Mouse (Mus musculus) kidney, postnatal 4 days (tissue): Measurements from ENCODE around the gene Arhgap42.

Experiments
- DNase-seq, 2 experiments: peaks; one replicate each; pipeline ENCODE4 v3.0.0; 2021; ENCODE audit warnings: mixed read lengths in 2 of 2

Gene Arhgap42

DNA sequence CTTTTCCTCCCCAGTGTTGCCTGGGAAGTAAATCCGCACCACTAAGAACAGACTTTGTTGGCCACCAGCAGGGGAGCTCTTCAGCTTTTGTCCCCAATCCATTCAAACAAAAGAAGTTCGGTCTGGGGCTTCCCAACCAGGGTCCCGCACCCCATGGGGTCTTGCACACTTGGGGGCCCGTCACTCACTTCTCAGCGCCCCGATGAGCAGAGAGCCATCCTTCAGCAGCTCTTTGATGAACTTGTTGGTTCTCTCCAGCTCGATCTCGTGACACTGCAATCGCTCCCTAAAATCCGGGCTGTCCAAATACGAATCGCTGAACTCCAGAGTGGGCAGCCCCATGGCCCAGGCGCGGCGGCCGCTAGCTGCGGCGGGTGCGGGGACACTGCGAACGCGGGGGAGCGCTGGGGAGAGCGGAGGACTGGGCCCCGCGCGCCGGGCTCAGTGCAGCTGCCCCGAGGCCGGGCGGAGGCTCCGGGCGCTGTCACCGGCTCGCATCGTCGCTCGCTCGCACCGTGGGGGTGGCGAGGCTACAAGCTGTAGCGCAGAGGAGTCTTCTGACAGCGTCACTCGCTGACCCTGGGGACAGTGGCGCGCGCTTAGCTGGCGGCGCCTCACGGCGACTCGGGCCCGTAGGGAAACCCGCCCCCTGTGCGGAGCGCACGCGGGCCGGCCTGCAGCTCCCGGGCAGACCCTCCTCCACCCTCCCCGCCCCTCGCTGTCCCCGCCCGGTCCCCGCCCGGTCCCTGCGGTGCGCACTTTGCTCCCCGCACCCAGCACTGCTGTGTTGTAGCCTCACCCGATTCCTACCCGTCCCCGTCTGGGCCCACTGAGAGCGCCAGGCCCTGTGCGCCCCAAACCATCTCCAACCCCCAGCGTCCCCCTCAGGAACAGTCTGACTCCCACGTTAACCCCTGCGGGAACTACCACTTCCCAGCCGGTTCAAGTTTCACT is at the start of gene Arhgap42:
Gene Arhgap42, minus strand, starts transcription at position 664 of the 954 bp plus-strand sequence.
- peak; percentile 82 to 88 for DNase-seq

DNA sequence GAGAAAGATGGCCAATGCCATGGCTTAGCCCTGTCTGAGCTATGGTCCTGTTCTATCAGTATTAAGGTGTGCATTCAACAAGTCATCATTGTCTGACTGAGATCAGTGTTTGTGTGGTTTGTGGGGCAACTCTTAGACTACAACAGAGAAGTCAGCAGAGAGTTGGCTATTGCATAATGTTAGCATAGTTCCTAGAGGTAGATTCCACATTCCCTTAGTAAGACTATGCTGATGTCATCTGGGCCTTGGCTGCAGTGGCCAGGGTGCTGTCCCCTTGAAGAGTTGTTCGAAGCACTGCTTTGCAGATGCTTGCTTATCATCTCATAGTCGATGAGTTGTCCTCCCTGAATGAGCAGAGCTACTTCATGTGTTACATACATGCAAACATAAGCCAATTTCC is 49.2 kb upstream of the Arhgap42 start:
- no peak for DNase-seq

DNA sequence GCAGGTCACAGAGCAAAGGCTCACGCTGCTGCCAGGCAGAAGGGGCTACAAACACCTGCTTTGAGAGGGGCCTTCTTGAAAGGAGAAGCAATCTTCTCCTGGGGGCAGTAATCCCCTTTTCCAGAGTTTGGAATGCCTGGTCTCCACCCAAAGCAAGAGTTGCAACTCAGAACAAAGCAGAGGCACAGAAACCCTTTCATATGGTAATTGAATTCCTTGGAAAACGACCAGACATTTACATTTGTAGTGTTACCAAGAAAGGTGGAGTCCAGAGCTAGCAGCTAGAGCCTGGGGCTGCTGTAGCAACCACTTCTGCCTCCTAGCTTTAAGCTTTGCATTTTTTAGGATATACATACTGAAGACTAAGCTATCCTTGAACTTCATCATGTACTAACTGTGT is 30.4 kb upstream of the Arhgap42 start:
- DNase-seq = no peak

DNA sequence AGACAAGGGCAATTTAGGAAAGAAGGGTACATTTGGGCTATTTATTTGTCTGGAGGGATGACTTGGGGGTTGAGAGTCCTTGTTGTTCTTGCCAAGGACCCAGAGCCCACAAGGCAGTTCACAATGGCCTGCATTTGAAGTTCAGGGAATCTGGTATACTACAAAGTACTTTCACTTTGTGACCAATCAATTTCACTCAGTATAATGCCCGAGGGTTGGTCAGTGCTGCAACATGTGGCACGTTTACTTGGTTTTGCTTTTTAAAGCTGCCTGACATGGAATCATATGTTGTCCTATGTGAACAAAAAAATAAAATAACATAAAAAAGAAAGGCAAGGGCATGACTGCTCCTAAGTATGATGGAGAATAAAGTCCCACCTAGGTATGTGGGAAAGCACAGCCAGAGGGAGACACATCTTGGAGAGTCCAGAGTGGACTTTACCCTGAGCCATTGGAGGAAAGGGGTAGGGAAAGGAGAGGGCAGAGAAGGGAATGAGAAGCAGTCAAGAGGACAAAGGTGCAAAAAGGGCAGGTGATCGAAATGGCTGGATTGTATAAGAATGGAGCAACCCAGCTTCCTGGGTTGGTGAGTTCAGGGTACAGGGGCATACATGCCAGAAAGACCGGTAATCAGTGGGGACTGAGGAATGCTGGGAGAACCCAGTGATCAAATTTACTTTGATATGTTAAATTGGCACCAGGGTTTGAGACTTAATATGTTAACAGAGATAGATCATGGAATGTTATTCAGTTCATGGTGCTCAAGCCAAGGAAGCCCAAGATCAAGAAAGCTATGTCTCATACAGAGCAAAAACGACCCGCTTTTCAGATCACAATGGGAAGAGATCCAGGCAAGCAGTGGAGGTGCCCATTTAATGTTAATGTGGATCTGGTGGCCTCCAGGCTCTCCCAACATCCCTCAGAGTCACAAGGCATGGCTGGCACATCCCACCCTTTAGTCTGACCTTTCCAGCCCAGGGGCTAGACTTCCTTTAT is 29.0 kb upstream of the Arhgap42 start:
- no peak for DNase-seq

DNA sequence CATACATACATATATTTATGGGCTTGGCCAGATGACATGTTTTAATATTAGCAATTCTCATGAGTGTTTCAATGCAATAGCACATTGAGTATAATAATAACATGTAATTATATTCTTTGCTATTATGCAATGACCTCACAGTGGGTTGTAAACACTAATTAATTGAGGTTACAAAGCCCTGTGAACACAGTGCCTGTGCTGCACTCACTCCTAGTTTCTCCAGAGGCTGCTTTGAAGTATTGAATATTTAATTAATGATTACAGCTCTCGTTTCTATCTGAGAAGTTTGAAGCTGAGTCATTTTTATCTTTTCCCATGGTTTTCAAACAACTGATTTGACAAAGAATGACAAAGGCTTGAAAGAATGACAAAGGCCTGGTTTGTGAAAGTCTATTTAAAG is 24.6 kb upstream of the Arhgap42 start:
- no peak for DNase-seq

DNA sequence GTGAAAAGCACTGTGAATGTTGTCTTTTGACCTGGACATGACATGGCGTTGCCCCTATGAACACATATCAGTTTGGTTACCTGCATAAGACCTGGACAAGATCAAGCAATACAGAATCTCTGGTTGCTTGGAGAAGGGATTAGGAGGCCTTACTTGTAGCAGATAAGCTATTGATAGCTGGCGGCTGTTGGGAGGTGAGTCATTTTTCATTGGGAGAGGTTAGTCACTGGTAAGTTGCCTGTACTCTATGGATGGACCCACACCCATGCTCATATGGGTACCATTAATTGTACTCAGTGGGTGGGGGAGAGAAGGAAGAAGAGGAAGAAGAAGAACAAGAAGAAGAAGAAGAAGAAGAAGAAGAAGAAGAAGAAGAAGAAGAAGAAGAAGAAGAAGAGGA is 23.6 kb upstream of the Arhgap42 start:
- no peak for DNase-seq

DNA sequence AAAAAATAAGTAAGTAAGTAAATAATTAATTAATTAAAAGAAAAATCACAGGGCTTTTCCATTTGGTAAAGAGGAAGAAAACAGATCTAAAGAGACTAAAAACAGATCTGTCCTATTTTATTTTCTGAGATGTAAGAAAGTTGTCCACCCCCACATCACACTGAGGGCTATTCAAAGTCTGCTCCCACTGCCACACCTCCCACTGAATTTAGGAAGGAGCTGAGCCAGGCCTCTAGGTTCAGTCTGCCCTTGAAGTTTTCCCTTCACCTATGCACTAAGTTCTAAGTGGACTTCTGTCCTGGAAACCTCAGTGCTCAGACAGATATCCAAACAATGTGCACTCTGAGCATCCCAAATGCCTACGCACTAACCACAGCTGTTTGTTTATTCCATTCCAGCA is 15.9 kb upstream of the Arhgap42 start:
- no peak for DNase-seq

DNA sequence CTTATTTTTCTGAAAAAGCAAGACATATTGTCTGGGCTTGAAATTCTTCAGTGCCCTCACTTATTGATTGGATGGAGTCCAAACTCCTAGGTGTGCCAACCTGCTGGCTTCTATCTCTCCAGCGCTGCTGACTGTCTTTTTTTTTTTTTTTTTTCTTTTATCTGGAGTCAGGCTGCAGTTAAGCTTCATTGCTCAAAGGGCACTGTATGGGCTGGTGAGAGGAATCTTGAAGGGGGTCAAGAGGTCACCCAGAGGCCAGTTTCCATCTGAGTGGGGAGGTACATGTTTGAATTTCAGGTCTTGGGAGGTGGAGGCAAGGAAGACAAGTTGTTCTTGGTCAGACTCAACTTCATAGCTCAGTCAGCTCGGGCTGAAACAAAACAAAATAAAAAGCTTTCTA is 9.6 kb upstream of the Arhgap42 start:
- no peak for DNase-seq

DNA sequence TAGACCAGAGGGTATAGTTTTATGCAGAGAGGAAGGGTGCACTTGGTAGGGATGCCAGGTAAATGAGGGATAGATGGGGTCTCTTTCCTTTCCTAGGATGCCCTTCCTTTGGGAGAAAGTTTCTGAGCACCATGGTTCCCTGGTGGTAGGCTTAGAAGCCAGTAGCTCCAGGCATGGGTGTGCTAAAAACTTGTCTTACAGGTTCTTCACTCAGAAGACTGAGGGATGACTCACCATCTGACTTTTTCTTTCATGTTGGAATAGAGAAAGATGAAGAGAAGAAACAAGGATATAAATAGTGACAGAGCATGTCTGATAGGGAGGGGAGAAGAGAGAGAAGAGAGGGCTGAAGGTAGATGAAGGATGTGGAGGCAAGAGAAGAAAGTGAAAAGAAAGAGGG is 7.1 kb upstream of the Arhgap42 start:
- DNase-seq = no peak

DNA sequence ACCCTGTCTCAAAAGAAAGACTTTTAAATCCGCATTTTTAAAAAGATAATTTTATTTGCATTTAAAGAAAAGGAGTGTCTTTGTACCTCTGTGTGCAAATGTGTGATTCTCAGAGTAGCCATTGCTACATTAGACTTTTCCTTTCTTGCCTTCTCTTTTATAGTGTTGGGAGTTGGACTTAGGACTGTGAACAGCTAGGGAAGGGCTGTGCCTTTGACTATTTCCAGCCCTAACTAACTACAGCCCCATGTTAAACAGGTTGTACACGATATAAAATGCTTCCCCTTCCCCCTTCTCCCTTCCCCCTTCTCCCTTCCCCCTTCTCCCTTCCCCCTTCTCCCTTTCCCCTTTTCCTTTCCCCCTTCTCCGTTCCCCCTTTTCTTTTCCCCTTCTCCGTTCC is 4.9 kb upstream of the Arhgap42 start:
- DNase-seq = no peak

DNA sequence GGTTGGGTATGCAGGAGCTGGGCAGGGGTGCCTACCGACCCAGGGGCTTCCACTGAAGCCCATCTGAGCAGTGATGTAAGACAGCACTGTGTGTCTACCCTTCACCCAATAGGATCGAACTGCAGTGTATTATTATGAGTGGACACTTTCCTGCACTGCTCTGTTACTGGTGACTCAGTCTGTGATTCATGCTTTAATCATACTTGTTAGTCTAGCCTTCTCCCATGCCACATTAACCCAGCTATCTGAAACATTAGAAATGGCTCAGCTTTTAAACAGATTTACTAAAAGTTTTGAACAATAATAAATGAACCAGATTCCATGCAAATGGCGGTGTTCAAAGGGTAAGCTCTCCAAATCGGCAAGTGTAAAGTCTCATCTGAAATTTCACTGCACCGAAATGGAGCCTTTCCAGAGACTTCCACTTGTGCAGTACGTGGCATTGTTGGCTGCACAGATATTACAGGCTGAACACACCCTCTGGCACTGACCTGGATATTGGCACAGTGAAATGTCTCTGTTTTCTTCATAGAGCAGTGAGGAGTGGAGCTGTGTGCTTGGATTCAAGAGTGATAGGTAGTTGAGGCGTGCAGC is 2.4 kb upstream of the Arhgap42 start:
- DNase-seq = no peak

DNA sequence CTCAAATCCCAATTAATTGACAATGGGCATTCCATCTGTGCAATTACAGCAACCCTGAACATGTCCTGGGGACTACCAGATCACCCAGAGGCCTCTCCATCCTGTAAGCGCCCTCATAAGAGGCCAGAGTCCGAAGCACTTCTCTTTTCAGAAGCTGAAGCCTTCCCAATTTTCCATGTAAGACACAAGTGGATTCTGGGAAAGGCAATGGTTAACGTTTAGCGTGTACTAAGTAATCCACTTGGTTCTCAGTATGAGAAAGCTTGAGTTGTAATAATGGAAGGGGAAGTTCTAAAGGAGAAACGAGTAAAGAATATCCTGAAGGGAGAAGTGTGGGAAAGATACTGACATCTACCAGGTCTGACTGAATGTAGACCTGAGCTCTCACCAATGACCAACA is 1.4 kb downstream of the Arhgap42 start:
- no peak for DNase-seq

DNA sequence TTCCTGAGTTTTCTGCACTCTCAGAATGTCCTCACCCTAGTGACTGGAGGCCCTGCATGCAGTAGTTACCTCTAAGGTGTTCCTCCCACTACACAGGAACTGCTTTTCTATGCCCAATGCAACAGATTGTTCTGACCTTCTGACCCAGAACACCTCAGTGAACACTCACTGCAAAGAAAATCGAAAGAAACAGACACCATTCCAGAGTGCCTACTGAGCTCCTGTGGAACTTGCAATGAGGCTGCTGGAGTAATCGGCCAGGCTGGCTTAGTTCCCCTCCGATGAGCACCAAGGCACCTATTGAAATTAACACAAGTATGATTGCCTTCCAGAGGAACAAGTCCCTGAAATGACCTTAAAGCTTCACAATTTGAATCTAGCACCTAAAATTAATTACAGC is 9.2 kb downstream of the Arhgap42 start:
- DNase-seq = no peak

DNA sequence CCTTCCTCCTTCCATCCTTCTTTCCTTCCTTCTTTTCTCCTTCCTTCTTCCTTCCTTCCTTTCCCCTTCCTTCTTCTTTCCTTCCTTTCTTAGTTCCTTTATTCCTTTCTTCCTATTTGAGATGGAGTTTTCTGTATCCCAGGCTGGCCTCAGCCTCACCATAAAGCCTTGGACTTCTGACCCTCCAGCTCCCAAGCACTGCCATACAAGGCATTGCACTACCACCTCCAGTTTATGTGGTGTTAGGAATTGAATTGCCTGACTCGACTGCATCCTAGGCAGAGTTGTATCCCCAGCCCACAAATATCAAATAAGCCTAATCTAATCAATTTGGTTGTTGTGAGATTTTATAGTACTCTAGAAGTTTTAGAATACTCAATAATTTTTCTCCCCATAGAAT is 14.1 kb downstream of the Arhgap42 start:
- no peak for DNase-seq

DNA sequence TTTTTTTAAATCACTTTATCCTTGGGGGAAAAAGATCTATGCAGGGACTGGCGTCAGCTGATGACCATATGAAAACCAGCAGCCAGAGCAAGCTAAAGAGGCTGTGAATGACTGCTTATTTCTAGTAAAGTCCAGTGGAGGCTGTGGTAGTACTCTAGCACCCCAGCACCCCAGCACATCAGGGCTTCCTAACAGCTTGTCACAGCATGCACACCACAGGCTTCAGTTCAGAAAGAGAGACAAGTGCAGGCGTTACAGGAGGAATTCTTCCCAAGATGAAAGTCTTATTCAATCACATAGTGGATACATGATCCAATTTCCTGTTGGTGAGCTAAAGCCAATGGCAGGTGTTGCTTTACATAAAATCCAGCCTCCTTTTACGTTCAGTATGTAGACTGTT is 15.5 kb downstream of the Arhgap42 start:
- DNase-seq = no peak

DNA sequence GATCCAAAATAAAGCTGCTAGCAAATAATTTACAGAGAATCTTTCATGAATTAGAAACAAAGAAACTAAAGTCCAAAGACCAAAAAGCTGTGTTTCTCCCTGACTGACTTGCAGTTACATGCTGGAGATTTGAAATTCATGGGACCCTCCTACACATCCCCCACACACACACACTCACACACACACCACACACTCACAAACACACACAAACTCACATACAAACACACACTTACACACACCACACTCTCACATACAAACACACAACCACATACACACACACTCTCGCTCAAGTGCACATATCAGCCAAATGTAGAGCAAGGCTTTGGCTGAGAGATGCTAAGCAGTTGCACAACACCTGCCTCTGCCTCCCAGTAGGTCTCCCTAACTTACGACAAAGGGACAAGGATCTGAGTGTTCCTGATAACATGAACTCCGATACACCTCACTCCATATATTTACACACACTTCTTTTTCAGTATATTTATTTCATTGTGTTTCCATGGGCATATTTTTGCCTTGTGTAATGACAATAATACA is 16.9 kb downstream of the Arhgap42 start:
- DNase-seq = no peak

DNA sequence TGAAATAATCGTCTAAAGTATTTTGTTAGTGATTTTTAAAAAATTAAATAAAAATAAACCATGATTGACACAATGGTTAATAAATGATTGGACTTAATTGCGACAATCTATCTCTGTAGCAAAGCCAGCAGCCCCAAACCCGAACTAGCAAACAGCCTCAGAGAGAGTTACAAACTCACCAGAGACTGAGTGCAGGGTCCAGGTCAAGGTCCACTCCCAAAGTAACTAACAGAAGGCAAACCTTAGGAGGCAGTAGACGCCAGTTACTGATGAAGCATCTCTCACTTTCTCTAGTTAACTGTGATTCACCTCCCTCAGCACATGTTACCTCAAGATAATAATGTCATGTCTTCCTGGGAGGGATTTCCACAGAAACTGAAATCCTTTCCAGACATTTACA is 17.7 kb downstream of the Arhgap42 start:
- DNase-seq = peak; percentile 28 to 59

DNA sequence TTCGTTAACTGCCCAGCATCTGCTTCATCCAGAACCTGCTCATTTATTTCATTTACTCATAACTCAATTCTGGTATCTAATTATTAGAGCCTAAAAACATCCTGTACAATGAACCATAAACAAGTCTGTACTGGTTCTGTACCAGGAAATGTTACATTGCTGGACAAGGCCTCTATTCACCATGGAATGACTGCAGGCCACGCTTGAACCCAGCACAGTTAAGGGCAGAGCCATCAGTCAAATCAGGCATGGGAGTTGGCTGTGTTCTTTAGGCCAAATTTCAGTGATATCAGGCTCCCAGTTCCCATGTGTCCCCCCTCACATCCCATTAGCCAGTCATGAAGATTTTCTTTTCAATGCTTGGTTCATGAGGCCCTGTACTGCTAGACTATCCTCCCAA is 20.6 kb downstream of the Arhgap42 start:
- DNase-seq = no peak

DNA sequence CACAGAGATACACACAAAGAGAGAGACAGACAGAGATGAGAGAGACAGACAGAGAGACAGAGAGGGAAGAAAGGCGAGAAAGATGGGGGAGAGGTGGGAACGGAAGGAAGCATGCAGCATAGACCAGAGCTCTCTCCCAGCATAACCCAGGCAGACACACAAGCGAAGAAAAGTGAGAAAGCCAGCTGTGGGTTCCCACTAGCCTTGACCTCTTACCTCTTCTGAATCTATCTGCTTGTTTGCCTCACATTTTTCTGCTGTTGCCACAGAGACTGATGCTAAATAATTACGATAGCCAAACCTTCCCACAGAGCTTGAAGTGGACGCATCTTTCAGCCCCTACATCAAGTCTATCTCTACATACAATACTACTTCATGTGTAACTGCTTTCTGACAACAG is 24.1 kb downstream of the Arhgap42 start:
- no peak for DNase-seq

DNA sequence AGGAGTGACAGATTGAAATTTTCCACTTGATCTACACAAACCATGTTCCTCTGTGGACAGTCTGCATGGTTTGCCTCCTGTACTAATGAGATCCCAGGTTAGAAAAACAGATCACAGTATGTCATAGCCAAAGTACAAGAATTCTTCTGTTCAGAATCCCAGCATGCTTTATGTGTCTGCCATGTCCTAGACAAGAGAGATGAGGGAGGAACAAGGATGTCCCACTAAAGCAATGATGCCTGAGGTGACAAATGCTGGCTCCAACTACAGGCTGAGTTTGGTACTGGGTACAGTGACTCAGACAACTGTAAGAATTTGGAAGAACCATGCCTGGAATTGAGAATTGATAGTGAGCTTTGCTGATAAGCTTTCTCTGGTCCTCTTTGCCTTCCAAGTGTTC is 24.6 kb downstream of the Arhgap42 start:
- DNase-seq = no peak

DNA sequence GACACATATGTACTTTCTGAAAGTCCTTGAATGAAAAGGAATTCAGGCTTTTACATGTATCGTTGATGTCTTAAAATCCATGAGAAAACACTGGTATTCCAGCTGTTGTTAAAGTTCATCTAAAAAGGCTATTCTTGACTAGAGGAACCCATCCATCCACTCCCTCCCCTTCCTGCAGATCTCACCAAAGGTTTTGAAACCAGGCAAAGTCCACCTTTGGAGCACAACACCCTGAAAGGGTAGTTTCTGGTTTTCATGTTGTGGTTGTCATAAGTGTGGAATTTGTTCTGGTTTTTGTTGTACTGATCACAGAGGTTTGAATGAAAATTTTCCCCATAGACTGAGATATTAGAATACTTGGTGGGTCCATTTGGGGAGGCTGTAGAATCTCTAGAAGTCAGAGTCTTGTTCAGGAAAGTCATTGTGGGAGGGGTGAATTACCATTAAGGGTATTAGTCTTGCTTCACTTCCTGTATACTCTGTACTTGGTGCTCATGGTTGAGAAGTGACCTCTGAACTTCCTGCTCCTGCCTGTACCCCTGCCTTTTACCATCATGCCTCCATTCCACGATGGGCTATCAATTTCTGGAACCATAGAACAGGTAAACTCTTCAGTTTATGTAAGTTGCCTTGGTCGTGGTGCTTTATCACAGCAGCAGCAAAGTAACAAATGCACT is 27.4 kb downstream of the Arhgap42 start:
- no peak for DNase-seq

DNA sequence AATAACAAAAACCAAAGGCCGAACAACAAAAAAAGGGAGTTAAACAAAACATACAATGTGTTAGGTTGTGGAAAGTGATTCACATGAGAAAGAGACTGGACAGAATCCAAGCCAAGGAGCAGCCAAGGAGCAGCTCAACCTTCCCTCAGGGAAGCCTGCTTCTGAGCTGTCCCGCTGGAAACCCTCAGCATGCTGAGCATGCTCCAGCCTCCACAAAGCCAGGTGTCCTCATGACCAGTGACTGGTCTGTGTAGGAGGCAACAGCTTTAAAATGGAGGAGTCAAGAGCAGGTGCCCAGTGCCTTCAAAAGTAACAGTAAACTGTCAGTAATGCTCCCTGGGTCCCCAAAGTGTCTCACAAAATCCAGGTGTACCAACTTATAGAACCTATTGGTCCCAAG is 28.4 kb downstream of the Arhgap42 start:
- DNase-seq = no peak
